Mouse (Mus musculus) testis, adult 2 months (tissue): ENCODE results near the gene Sun2.

Experiments used
- CTCF ChIP-seq: fragments of 200-500 bp; IDR thresholded peaks from 2 replicates; pipeline ENCODE4 v1.5.1; 2012; ENCODE audit warnings: low read depth, mild to moderate bottlenecking, inconsistent platforms, low read length, moderate library complexity; ENCODE audit not compliant: control insufficient read depth, insufficient read depth, insufficient replicate concordance
- POLR2A ChIP-seq: fragments of 200-500 bp; IDR thresholded peaks from 2 replicates; pipeline ENCODE4 v1.6.1; 2012; ENCODE audit warnings: low read depth, mild to moderate bottlenecking, inconsistent platforms, low read length, moderate library complexity; ENCODE audit not compliant: control insufficient read depth

GRCm38 (mm10) chr15:79791502-79791901 is 49.2 kb upstream of the Sun2 start:
- no peak for TF ChIP-seq CTCF
- no peak for TF ChIP-seq POLR2A
